1 mouse cellular context compared by ENCODE assay signal in genomic region chr1:60746856-60747255, GRCm38 (mm10).
TF ChIP-seq lines count a peak whose summit lies in the region.

No protein-coding gene starts in this region.

TF ChIP-seq in CH12.LX, 34 proteins besides CTCF, POLR2A, EP300 and RAD21 (continued from another document):
- TF ChIP-seq IRF4 (IDR thresholded peaks at IDR 0.05; ENCODE audit: low read depth, low read length) (no peak), MYC (IDR thresholded peaks at IDR 0.05; ENCODE audit: low read depth, low read length) (no peak), KAT2A (IDR thresholded peaks at IDR 0.05; ENCODE audit: insufficient replicate concordance, low read length) (no peak), MAFK (IDR thresholded peaks at IDR 0.05; ENCODE audit: insufficient replicate concordance, low read length) (no peak), ZC3H11A (IDR thresholded peaks at IDR 0.05; ENCODE audit: low read depth, low read length) (no peak), MAZ (IDR thresholded peaks at IDR 0.05; ENCODE audit: low read depth, low read length) (no peak)
